Mouse (Mus musculus) forebrain, embryonic 16.5 days (tissue): Measurements from ENCODE around the gene Mrpl44. TPM values are rescaled to one million over a fixed set of nuclear protein-coding genes. Genes with fewer than 3 reads are reported as not detected.

Experiments used
- ATAC-seq: fragments of 200-750 bp; cut with Nextera tagmentation; 2 replicates; pipeline ENCODE4 v1.8.0; 2017; ENCODE audit warnings: mild to moderate bottlenecking, moderate library complexity
- H3K27ac ChIP-seq: fragments of 300-500 bp; sonication (generic); 2 replicates; pipeline ENCODE4 v1.5.1; 2014; ENCODE audit warnings: low read length, control low read depth
- H3K27me3 ChIP-seq: fragments of 300-500 bp; sonication (generic); replicated peaks from 2 replicates; pipeline ENCODE4 v1.6.1; 2014; ENCODE audit warnings: low read length; ENCODE audit not compliant: control insufficient read depth, insufficient read depth
- H3K36me3 ChIP-seq: fragments of 300-500 bp; sonication (generic); 2 replicates; pipeline ENCODE4 v1.6.1; 2014; ENCODE audit not compliant: control insufficient read depth, insufficient read depth
- H3K4me1 ChIP-seq: fragments of 300-500 bp; sonication (generic); replicated peaks from 2 replicates; pipeline ENCODE4 v1.6.1; 2014; ENCODE audit warnings: low read length; ENCODE audit not compliant: control insufficient read depth, insufficient read depth
- H3K4me2 ChIP-seq: fragments of 300-500 bp; sonication (generic); 2 replicates; pipeline ENCODE4 v1.6.1; 2014; ENCODE audit warnings: mild to moderate bottlenecking, low read length, control low read depth
- H3K4me3 ChIP-seq: fragments of 300-500 bp; sonication (generic); replicated peaks from 2 replicates; pipeline ENCODE4 v1.5.1; 2014; ENCODE audit warnings: mild to moderate bottlenecking, low read length, control low read depth
- H3K9ac ChIP-seq: fragments of 300-500 bp; sonication (generic); replicated peaks from 2 replicates; pipeline ENCODE4 v1.6.1; 2014; ENCODE audit warnings: low read depth, low read length, control low read depth
- H3K9me3 ChIP-seq: fragments of 300-500 bp; sonication (generic); 2 replicates; pipeline ENCODE4 v1.6.1; 2016; ENCODE audit warnings: low read length; ENCODE audit not compliant: control insufficient read depth
- WGBS: fragments of 180-500 bp; shearing (Covaris S2); extraction: QIAGEN DNeasy Blood & Tissue Kit; methylation state at CpG from one replicate; pipeline ENCODE4 v1.1.7; 2014; 5-methylcytosine and 5-hydroxymethylcytosine counted together
- polyA plus RNA-seq: library from polyadenylated mRNA; unstranded; fragments of >200 nt; fragmentation: Nextera tagmentation; extraction: Ambion mirVana; gene quantifications from 2 replicates; pipeline ENCODE4 v1.2.1, GENCODE M21; 2015

The Mrpl44 gene
- polyA plus RNA-seq, 1 experiment from 2014 or later: 44.3 TPM

DNA sequence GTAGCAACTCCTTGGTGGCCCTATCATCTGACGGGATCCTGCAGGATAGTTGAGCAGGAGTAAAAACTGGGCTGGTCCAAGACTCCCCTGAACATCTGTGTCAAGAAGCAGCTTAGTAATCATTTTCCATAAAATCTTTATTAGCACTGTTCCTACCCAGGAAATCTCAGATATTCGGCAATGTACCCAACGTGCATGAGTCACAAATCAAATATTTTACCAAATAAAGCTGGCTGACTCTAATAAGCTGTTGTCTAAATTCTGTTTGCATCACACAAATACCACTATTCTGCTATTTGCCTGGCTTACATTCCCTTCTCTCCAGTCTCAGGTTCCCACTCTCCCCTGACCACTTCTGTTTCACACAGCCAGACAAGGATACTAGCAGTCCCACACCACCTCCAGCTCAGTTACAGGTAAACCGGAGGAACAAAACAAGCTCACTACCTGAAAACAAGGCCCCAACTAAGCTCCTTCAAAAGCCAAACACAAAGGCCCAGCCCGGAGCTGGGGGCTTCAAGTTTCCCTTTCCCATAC, 16.3 kb upstream of the Mrpl44 start:
- Histone ChIP-seq H3K4me1 (peaks cover 25% of the 10 kb centered on the region), H3K36me3 (no peaks in the 10 kb centered on the region), H3K27me3 (no peaks in the 10 kb centered on the region), H3K9me3 (no peaks in the 10 kb centered on the region), H3K4me2 (peak overlapping the region; percentile 37), H3K27ac (no peak overlapping the region), H3K9ac (no peak overlapping the region), H3K4me3 (0 out of 2 replicates have a peak overlapping the region, but pooled peaks have one; percentile 7)
- no peak for ATAC-seq
- 55% methylated on average over 5 of the region's 5 CpGs for WGBS

- H3K27me3 ChIP-seq: no peaks in the 10 kb centered on the region
- peak overlapping the region; percentile 94 for H3K9ac ChIP-seq
- peaks cover 25% of the 10 kb centered on the region for H3K4me1 ChIP-seq
- peak overlapping the region; percentile 92 for H3K4me2 ChIP-seq
- no peak overlapping the region for H3K27ac ChIP-seq
- H3K9me3 ChIP-seq: no peaks in the 10 kb centered on the region
- ATAC-seq: peak; percentile 4; the same call in 1 of the 2 replicates
- no peaks in the 10 kb centered on the region for H3K36me3 ChIP-seq
- 6% methylated on average over 11 of the region's 11 CpGs for WGBS
- peak overlapping the region; percentile 89 for H3K4me3 ChIP-seq
These were observed 15.2 kb upstream of the Mrpl44 start for GRCm38 (mm10) chr1:79760656-79761055.

DNA sequence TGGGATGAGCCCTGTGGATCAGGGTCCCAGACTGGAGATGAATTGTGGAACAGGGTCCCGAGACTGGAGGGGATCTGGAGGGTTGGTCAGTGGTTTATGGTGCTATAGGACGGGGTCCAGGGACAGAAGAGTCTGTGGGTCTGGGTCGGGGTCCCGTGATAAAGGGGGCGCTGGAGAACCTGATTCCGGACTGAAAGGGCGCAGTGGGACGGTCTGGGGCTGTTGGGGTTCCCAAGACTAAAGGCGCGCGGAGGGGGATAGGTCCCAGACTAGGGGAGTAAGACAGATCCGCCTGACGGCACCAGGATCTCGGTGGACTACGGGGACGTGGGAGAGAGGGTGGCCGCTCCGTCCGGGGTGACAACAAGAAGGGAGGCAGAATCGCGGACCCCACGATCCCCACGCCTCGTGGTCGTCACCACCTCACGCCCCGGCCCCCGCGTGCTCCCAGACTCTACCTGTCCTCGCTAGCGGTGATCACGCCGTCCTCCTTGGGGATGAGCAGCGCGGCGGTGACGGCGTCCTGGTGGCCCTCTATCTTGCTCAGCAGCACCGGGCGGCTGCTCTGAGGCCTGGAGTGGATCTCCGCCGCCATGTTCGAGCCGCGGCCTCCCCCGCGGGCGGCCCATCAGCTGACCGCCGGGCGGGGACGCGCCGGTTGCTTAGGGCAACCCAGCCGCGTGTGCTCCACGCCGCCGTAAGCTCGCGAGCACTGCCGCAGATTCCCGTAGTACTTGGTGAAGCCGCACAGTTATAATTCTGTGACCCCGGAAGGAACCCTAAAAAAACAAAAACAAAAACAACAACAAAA, 14.5 kb upstream of the Mrpl44 start:
- H3K36me3 ChIP-seq: no peaks in the 10 kb centered on the region
- H3K9me3 ChIP-seq: no peaks in the 10 kb centered on the region
- peak; percentile 98 for ATAC-seq
- H3K27me3 ChIP-seq: no peaks in the 10 kb centered on the region
- WGBS: under 1% methylated on average over 65 of the region's 65 CpGs
- H3K27ac ChIP-seq: no peak overlapping the region
- H3K4me1 ChIP-seq: peaks cover 25% of the 10 kb centered on the region
- peak overlapping the region; percentile 92 for H3K4me2 ChIP-seq
- peak overlapping the region; percentile 89 for H3K4me3 ChIP-seq
- peak overlapping the region; percentile 94 for H3K9ac ChIP-seq

DNA sequence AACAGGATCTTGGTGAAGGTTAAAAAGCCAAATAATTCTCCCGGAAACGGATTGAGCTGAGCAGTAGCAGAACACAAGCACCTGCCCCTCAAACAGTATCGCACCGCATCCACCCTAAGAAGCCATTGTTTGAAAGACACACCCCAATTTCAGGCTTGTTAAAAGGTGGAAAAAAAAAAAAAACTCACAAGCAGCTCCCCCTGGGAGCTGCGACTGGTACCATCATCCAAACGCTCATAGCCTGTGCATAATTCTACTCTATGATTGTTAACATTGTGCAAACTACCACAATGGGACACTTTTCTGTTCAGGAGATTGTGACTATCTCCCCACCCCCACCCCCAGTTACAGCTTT, 13.9 kb upstream of the Mrpl44 start:
- no peaks in the 10 kb centered on the region for H3K27me3 ChIP-seq
- 1% methylated on average over 6 of the region's 6 CpGs for WGBS
- no peaks in the 10 kb centered on the region for H3K9me3 ChIP-seq
- peak overlapping the region; percentile 89 for H3K4me3 ChIP-seq
- H3K9ac ChIP-seq: peak overlapping the region; percentile 94
- peaks cover 25% of the 10 kb centered on the region for H3K4me1 ChIP-seq
- H3K36me3 ChIP-seq: no peaks in the 10 kb centered on the region
- peak overlapping the region; percentile 92 for H3K4me2 ChIP-seq
- no peak overlapping the region for H3K27ac ChIP-seq
- ATAC-seq: peak; percentile 46

DNA sequence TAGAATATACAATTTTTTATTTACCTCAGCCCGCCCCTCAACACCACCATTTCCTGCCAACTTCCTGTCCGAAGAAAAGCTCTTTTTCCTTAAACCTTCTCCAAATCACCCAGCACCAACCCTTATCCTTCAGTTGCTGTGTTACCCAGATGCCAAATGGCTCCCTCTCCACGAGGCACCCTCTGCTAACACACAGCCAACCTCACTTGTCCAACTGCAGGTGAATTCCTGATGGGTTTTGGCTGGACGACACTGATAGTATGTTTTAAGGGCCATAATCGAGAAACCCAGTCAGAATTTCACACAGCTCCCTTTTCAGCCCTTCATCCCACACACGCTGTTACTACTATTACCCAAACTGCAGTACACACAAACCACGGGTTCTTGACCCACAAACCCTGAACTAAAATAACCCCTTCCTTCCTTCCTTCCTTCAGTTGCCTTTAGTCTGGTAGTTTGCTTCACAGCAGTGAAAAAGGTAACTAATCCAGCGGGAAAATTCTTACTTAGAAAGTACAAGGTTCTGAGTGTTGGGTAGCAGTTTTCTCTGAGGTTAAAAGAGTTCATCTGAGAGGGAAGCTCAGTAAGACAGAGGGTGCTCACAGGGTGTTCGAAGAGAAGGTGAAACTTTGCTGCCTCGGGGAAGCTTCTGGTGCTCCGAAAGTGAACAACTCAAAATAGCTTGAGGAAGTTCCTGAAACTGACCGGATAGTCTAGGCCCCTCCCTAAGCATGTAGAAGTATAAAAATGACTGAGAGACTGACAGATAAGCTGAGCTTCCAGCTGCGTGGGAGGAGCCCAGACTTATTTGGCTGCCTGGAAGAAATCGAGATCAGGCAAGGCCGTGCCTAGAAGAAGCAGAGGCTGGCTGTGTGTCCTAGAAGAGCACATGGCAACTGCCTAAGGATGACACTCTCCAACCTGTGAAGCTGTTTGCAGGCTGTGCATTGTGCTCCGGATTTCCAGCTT, 13.3 kb upstream of the Mrpl44 start:
- Histone ChIP-seq H3K36me3 (no peaks in the 10 kb centered on the region), H3K4me3 (peak overlapping the region; percentile 89), H3K9me3 (no peaks in the 10 kb centered on the region), H3K27ac (no peak overlapping the region; the same call in 1 of the 2 replicates), H3K4me2 (peak overlapping the region; percentile 92), H3K27me3 (0 out of 2 replicates have a peak, but pooled peaks cover 3% of the 10 kb centered on the region), H3K4me1 (peaks cover 25% of the 10 kb centered on the region), H3K9ac (peak overlapping the region; percentile 94)
- ATAC-seq: no peak
- 66% methylated on average over 16 of the region's 16 CpGs for WGBS

GRCm38 (mm10) chr1:79764031-79764430, 11.8 kb upstream of the Mrpl44 start:
- ATAC-seq: no peak
- Histone ChIP-seq H3K36me3 (no peaks in the 10 kb centered on the region), H3K27ac (no peak overlapping the region), H3K9ac (no peak overlapping the region), H3K27me3 (0 out of 2 replicates have a peak, but pooled peaks cover 3% of the 10 kb centered on the region), H3K4me2 (no peak overlapping the region), H3K4me1 (peaks cover 20% of the 10 kb centered on the region), H3K9me3 (no peaks in the 10 kb centered on the region), H3K4me3 (no peak overlapping the region)
- WGBS: 88% methylated on average over 2 of the region's 2 CpGs

- no peaks in the 10 kb centered on the region for H3K9me3 ChIP-seq
- no peak overlapping the region for H3K27ac ChIP-seq
- no peak for ATAC-seq
- no peak overlapping the region for H3K4me3 ChIP-seq
- peaks cover 18% of the 10 kb centered on the region for H3K4me1 ChIP-seq
- no peak overlapping the region for H3K4me2 ChIP-seq
- 85% methylated on average over 1 of the region's 1 CpGs for WGBS
- H3K9ac ChIP-seq: no peak overlapping the region
- no peaks in the 10 kb centered on the region for H3K36me3 ChIP-seq
- H3K27me3 ChIP-seq: 0 out of 2 replicates have a peak, but pooled peaks cover 3% of the 10 kb centered on the region
These were observed 11.3 kb upstream of the Mrpl44 start for GRCm38 (mm10) chr1:79764483-79764882.

DNA sequence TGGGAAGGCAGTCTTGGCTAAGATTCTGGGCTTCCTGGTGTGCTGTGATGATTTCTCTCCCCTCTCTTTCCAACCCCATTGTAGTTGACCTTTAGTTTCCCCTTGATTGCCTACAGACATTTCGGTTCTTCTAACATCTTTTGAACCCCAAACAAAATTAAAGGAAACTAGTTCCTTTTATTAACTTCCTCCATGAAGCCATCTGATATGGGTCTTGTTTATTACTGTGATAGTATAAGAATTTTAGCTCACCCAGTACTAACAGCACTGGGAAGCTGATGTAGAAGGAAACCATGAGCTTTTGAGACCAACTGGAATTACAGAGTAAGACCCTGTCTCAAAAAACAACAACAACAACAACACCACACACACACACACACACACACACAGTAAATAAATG, 7.6 kb upstream of the Mrpl44 start:
- H3K9me3 ChIP-seq: no peaks in the 10 kb centered on the region
- WGBS: 68% methylated on average over 1 of the region's 1 CpGs
- H3K4me3 ChIP-seq: no peak overlapping the region
- no peaks in the 10 kb centered on the region for H3K36me3 ChIP-seq
- H3K27me3 ChIP-seq: 0 out of 2 replicates have a peak, but pooled peaks cover 3% of the 10 kb centered on the region
- H3K9ac ChIP-seq: no peak overlapping the region
- no peaks in the 10 kb centered on the region for H3K4me1 ChIP-seq
- H3K27ac ChIP-seq: no peak overlapping the region
- no peak for ATAC-seq
- no peak overlapping the region for H3K4me2 ChIP-seq
